Mouse (Mus musculus) liver, embryonic 11.5 days (tissue): Measurements from ENCODE around the gene Ccdc105. TPM values are rescaled to one million over a fixed set of nuclear protein-coding genes. Genes with fewer than 3 reads are reported as not detected.
A peak's percentile ranks its signal among the peaks of the same experiment; 100 is the strongest.

Source experiments
- ATAC-seq: fragments of 200-750 bp; cut with Nextera tagmentation; replicated peaks from 2 replicates; pipeline ENCODE4 v1.8.0; 2017; ENCODE audit warnings: moderate number of reproducible peaks, mild to moderate bottlenecking, moderate TSS enrichment, moderate library complexity; ENCODE audit not compliant: low FRiP score
- DNase-seq: peaks from one replicate; pipeline ENCODE4 v3.0.0-alpha.2; 2017; ENCODE audit warnings: low spot score
- H3K27ac ChIP-seq: fragments of 300-500 bp; sonication (generic); 2 replicates; pipeline ENCODE4 v1.5.1; 2014; ENCODE audit warnings: mild to moderate bottlenecking, low read depth, low read length, control low read depth
- H3K27me3 ChIP-seq: fragments of 300-500 bp; sonication (generic); replicated peaks from 2 replicates; pipeline ENCODE4 v1.6.1; 2014; ENCODE audit warnings: low read length, mixed read lengths; ENCODE audit not compliant: control insufficient read depth, insufficient read depth
- H3K36me3 ChIP-seq: fragments of 300-500 bp; sonication (generic); 2 replicates; pipeline ENCODE4 v1.6.1; 2014; ENCODE audit warnings: mild to moderate bottlenecking, low read length, moderate library complexity, mixed read lengths; ENCODE audit not compliant: control insufficient read depth, insufficient read depth
- H3K4me1 ChIP-seq: fragments of 300-500 bp; sonication (generic); replicated peaks from 2 replicates; pipeline ENCODE4 v1.6.1; 2014; ENCODE audit warnings: low read length, mixed read lengths; ENCODE audit not compliant: control insufficient read depth, insufficient read depth
- H3K4me2 ChIP-seq: fragments of 300-500 bp; sonication (generic); 2 replicates; pipeline ENCODE4 v1.6.1; 2014; ENCODE audit warnings: mild to moderate bottlenecking, control low read depth, moderate library complexity
- H3K4me3 ChIP-seq: fragments of 300-500 bp; sonication (generic); 2 replicates; pipeline ENCODE4 v1.5.1; 2014; ENCODE audit warnings: low read depth, low read length, control low read depth
- H3K9ac ChIP-seq: fragments of 300-500 bp; sonication (generic); 2 replicates; pipeline ENCODE4 v1.6.1; 2014; ENCODE audit warnings: low read depth, low read length, control low read depth
- H3K9me3 ChIP-seq: fragments of 300-500 bp; sonication (generic); 2 replicates; pipeline ENCODE4 v1.6.1; 2016; ENCODE audit warnings: low read length, inconsistent platforms, mixed read lengths; ENCODE audit not compliant: control insufficient read depth
- WGBS: fragments of 180-500 bp; shearing (Covaris S2); extraction: QIAGEN DNeasy Blood & Tissue Kit; methylation state at CpG from one replicate; pipeline ENCODE4 v1.1.7; 2014; 5-methylcytosine and 5-hydroxymethylcytosine counted together
- polyA plus RNA-seq: library from polyadenylated mRNA; unstranded; fragments of >200 nt; fragmentation: Nextera tagmentation; extraction: Ambion mirVana; gene quantifications from 2 replicates; pipeline ENCODE4 v1.2.1, GENCODE M21; 2014

Gene Ccdc105
- polyA plus RNA-seq, 1 experiment from 2014 or later: not detected

- Histone ChIP-seq H3K4me2 (no peak overlapping the region), H3K4me3 (no peak overlapping the region), H3K27ac (no peak overlapping the region), H3K27me3 (peaks cover 12% of the 10 kb centered on the region), H3K9me3 (no peaks in the 10 kb centered on the region), H3K36me3 (no peaks in the 10 kb centered on the region), H3K9ac (no peak overlapping the region), H3K4me1 (no peaks in the 10 kb centered on the region; the same call in 1 of the 2 replicates)
- no peak for ATAC-seq
- no peak for DNase-seq
- 38% methylated on average over 6 of the region's 6 CpGs for WGBS
These were observed 3.2 kb upstream of the Ccdc105 start for GRCm38 (mm10) chr10:78756021-78756420.

DNA sequence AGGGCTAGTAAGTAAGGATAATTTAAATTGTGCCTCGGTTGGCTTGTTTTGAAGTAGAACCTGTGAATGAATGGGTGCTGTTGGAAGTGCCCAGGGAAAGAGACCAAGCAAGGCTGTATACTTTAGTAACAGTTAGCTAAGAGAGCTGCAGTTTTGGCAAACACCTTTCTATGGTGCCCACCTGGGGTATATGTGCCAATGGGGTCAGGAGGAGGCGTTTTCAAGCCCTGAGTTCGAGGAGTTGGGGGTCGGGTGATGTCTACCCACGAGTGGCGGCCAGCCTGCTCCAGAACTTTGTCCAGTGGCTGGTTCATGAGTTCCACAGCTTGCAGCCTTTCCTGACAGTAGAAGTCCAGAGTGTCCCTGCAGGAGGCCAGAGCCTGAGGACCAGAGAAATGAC lies 3.9 kb downstream of the Ccdc105 start:
- WGBS: 88% methylated on average over 6 of the region's 6 CpGs
- Histone ChIP-seq H3K27me3 (peaks cover 12% of the 10 kb centered on the region), H3K9me3 (no peaks in the 10 kb centered on the region), H3K9ac (no peak overlapping the region), H3K36me3 (no peaks in the 10 kb centered on the region), H3K4me2 (no peak overlapping the region), H3K27ac (no peak overlapping the region), H3K4me1 (no peaks in the 10 kb centered on the region; the same call in 1 of the 2 replicates), H3K4me3 (no peak overlapping the region)
- no peak for ATAC-seq
- DNase-seq: no peak

GRCm38 (mm10) chr10:78748161-78748560 lies 4.7 kb downstream of the Ccdc105 start:
- H3K36me3 ChIP-seq: no peaks in the 10 kb centered on the region
- peaks cover 12% of the 10 kb centered on the region for H3K27me3 ChIP-seq
- no peak for DNase-seq
- no peak overlapping the region for H3K4me3 ChIP-seq
- no peak overlapping the region for H3K4me2 ChIP-seq
- H3K4me1 ChIP-seq: no peaks in the 10 kb centered on the region; the same call in 1 of the 2 replicates
- WGBS: 71% methylated on average over 13 of the region's 13 CpGs
- no peak overlapping the region for H3K9ac ChIP-seq
- H3K27ac ChIP-seq: no peak overlapping the region
- ATAC-seq: no peak
- H3K9me3 ChIP-seq: no peaks in the 10 kb centered on the region

GRCm38 (mm10) chr10:78747035-78747721 lies 5.7 kb downstream of the Ccdc105 start:
- H3K36me3 ChIP-seq: no peaks in the 10 kb centered on the region
- no peak overlapping the region for H3K27ac ChIP-seq
- peak overlapping the region; percentile 31 for H3K4me3 ChIP-seq
- DNase-seq (no peak), ATAC-seq (peak; percentile 41; the same call in 1 of the 2 replicates)
- peak overlapping the region; percentile 56 for H3K4me2 ChIP-seq
- peaks cover 6% of the 10 kb centered on the region for H3K27me3 ChIP-seq
- H3K9ac ChIP-seq: peak overlapping the region; percentile 14; the same call in 1 of the 2 replicates
- no peaks in the 10 kb centered on the region for H3K9me3 ChIP-seq
- 4% methylated on average over 27 of the region's 27 CpGs for WGBS
- no peaks in the 10 kb centered on the region; the same call in 1 of the 2 replicates for H3K4me1 ChIP-seq

- H3K36me3 ChIP-seq: no peaks in the 10 kb centered on the region
- no peaks in the 10 kb centered on the region for H3K4me1 ChIP-seq
- no peak for DNase-seq
- no peak for ATAC-seq
- H3K27me3 ChIP-seq: no peaks in the 10 kb centered on the region
- H3K9me3 ChIP-seq: no peaks in the 10 kb centered on the region; the same call in 1 of the 2 replicates
- H3K9ac ChIP-seq: no peak overlapping the region
- no peak overlapping the region for H3K4me3 ChIP-seq
- H3K4me2 ChIP-seq: no peak overlapping the region
- H3K27ac ChIP-seq: no peak overlapping the region
- 47% methylated on average over 4 of the region's 4 CpGs for WGBS
These were observed 7.2 kb downstream of the Ccdc105 start for GRCm38 (mm10) chr10:78745453-78746232.

- H3K36me3 ChIP-seq: no peaks in the 10 kb centered on the region
- no peak overlapping the region for H3K4me3 ChIP-seq
- H3K27me3 ChIP-seq: no peaks in the 10 kb centered on the region
- no peak overlapping the region for H3K27ac ChIP-seq
- no peak for DNase-seq
- no peak overlapping the region for H3K4me2 ChIP-seq
- H3K9ac ChIP-seq: no peak overlapping the region
- H3K9me3 ChIP-seq: no peaks in the 10 kb centered on the region; the same call in 1 of the 2 replicates
- no peaks in the 10 kb centered on the region for H3K4me1 ChIP-seq
- ATAC-seq: no peak
These were observed 9.1 kb downstream of the Ccdc105 start for GRCm38 (mm10) chr10:78743721-78744120.

- Histone ChIP-seq H3K4me1 (no peaks in the 10 kb centered on the region), H3K4me3 (no peak overlapping the region), H3K27me3 (no peaks in the 10 kb centered on the region), H3K27ac (no peak overlapping the region), H3K9me3 (no peaks in the 10 kb centered on the region; the same call in 1 of the 2 replicates), H3K36me3 (no peaks in the 10 kb centered on the region), H3K9ac (no peak overlapping the region), H3K4me2 (no peak overlapping the region)
- WGBS: 66% methylated on average over 4 of the region's 4 CpGs
- ATAC-seq: no peak
- no peak for DNase-seq
These were observed 13.0 kb downstream of the Ccdc105 start for GRCm38 (mm10) chr10:78739821-78740220.

DNA sequence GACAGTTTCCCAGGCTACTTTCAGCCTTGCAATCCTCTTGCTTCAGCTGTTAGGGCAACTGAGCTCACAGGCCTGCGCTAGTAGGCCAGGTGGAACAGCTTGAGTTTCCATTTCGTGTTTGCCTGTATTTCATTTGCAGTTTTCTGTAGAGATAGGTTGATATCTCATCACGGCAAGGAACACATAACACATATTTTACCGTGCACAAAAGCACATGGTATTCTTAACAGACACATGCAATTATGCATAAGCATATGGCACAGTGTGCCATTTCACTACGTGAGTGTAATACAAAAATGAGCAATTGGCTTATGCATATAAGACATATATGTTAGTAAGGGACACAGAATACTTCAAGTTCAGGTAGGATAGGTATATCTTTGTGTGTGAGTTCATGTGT lies 25.0 kb downstream of the Ccdc105 start:
- WGBS: 81% methylated on average over 5 of the region's 5 CpGs
- ATAC-seq: no peak
- no peaks in the 10 kb centered on the region for H3K4me1 ChIP-seq

More for the DNA sequence above, 25.0 kb downstream of the Ccdc105 start:
- Histone ChIP-seq H3K4me2 (no peak overlapping the region), H3K9ac (no peak overlapping the region), H3K9me3 (no peaks in the 10 kb centered on the region), H3K4me3 (no peak overlapping the region), H3K36me3 (no peaks in the 10 kb centered on the region), H3K27ac (no peak overlapping the region), H3K27me3 (no peaks in the 10 kb centered on the region)
- DNase-seq: no peak
